Mouse (Mus musculus) gastrocnemius, adult 18-20 months (tissue): ENCODE data around the gene Jmjd7. TPM values are rescaled to one million over a fixed set of nuclear protein-coding genes. Genes with fewer than 3 reads are reported as not detected.

ENCODE experiments used
- DNase-seq: peaks from one replicate; pipeline ENCODE4 v3.0.0; 2021; ENCODE audit warnings: low spot score
- total RNA-seq, 2 experiments: library from RNA; stranded (reverse); gene quantifications; 2 replicates each; pipeline ENCODE4 v1.2.3; 2021

Jmjd7 gene
- total RNA-seq, 2 experiments from 2014 or later: 2.4 to 3.0 TPM

GRCm38 (mm10) chr2:120011462-120012200 lies 15.7 kb upstream of the Jmjd7 start:
- peak; percentile 63 for DNase-seq

- no peak for DNase-seq
Measured at GRCm38 (mm10) chr2:120012924-120013323, 14.4 kb upstream of the Jmjd7 start.

GRCm38 (mm10) chr2:120013831-120014486 lies 13.3 kb upstream of the Jmjd7 start:
- DNase-seq: no peak

GRCm38 (mm10) chr2:120015882-120016281 lies 11.4 kb upstream of the Jmjd7 start:
- DNase-seq: no peak

GRCm38 (mm10) chr2:120017599-120017998 lies 9.7 kb upstream of the Jmjd7 start:
- no peak for DNase-seq

GRCm38 (mm10) chr2:120024337-120024736 lies 2.9 kb upstream of the Jmjd7 start:
- DNase-seq: no peak

GRCm38 (mm10) chr2:120027950-120028331 lies 658 bp downstream of the Jmjd7 start:
- no peak for DNase-seq

- DNase-seq: no peak
Measured at GRCm38 (mm10) chr2:120030380-120030779, 3.1 kb downstream of the Jmjd7 start.

GRCm38 (mm10) chr2:120032726-120033467 lies 5.6 kb downstream of the Jmjd7 start, which contains the start of gene Pla2g4b:
Gene Pla2g4b, plus strand, starts transcription at chr2:120033417.
- DNase-seq: no peak

- DNase-seq: no peak
Measured at GRCm38 (mm10) chr2:120033726-120034125, 6.4 kb downstream of the Jmjd7 start.

GRCm38 (mm10) chr2:120037744-120038143 lies 10.5 kb downstream of the Jmjd7 start:
- no peak for DNase-seq

- no peak for DNase-seq
Measured at GRCm38 (mm10) chr2:120040991-120041390, 13.7 kb downstream of the Jmjd7 start.

GRCm38 (mm10) chr2:120044101-120044603 lies 16.9 kb downstream of the Jmjd7 start:
- DNase-seq: no peak

- DNase-seq: no peak
Measured at GRCm38 (mm10) chr2:120044676-120045075, 17.4 kb downstream of the Jmjd7 start.

- no peak for DNase-seq
Measured at GRCm38 (mm10) chr2:120046486-120047310, 19.4 kb downstream of the Jmjd7 start.

- DNase-seq: no peak
Measured at GRCm38 (mm10) chr2:120048173-120048572, 20.9 kb downstream of the Jmjd7 start.

- peak; percentile 51 for DNase-seq
Measured at GRCm38 (mm10) chr2:120049632-120050274, 22.5 kb downstream of the Jmjd7 start.

- no peak for DNase-seq
Measured at GRCm38 (mm10) chr2:120051405-120051804, 24.1 kb downstream of the Jmjd7 start.

- DNase-seq: peak; percentile 73
Measured at GRCm38 (mm10) chr2:120054771-120055552, 27.7 kb downstream of the Jmjd7 start.

- DNase-seq: no peak
Measured at GRCm38 (mm10) chr2:120055923-120056322, 28.6 kb downstream of the Jmjd7 start.
